Mouse (Mus musculus) E14TG2a.4 (cell line): ENCODE data around the gene Odc1.
"Not testable (repeated sequence)": the region's sequence is repeated elsewhere in the genome, so short reads cannot be mapped to it uniquely, and the experiment has no call there.

Experiments used
- H3K27me3 ChIP-seq: 2 replicates; pipeline ENCODE4 v1.6.1; 2014; ENCODE audit warnings: low read length, control low read depth; ENCODE audit not compliant: insufficient read depth
- H3K36me3 ChIP-seq: 2 replicates; pipeline ENCODE4 v1.6.1; 2014; ENCODE audit warnings: low read length, control low read depth; ENCODE audit not compliant: insufficient read depth
- H3K4me1 ChIP-seq: replicated peaks from 2 replicates; pipeline ENCODE4 v1.6.1; 2014; ENCODE audit warnings: low read depth, low read length, control low read depth
- H3K4me3 ChIP-seq: replicated peaks from 2 replicates; pipeline ENCODE4 v1.5.1; 2014; ENCODE audit warnings: mild to moderate bottlenecking, low read length
- H3K9me3 ChIP-seq: 2 replicates; pipeline ENCODE4 v1.6.1; 2014; ENCODE audit warnings: low read length, control low read depth
- CTCF ChIP-seq: conservative IDR thresholded peaks from 2 replicates; pipeline ENCODE4 v1.5.1; 2014; ENCODE audit warnings: low read length
- NANOG ChIP-seq: IDR thresholded peaks from 2 replicates; pipeline ENCODE4 v1.6.1; 2014; ENCODE audit warnings: borderline replicate concordance, low read length, mixed read lengths
- POU5F1 ChIP-seq: IDR thresholded peaks from 2 replicates; pipeline ENCODE4 v1.6.1; 2014; ENCODE audit warnings: low read length, borderline replicate concordance

Gene Odc1

GRCm38 (mm10) chr12:17540040-17540552, 4.5 kb upstream of the Odc1 start:
- peaks cover 22% of the 10 kb centered on the region for H3K4me1 ChIP-seq
- no peak for TF ChIP-seq POU5F1
- TF ChIP-seq NANOG: no peak
- TF ChIP-seq CTCF: no peak
- no peak overlapping the region for H3K4me3 ChIP-seq
- H3K9me3 ChIP-seq: no peaks in the 10 kb centered on the region
- no peaks in the 10 kb centered on the region for H3K36me3 ChIP-seq
- H3K27me3 ChIP-seq: peaks cover 7% of the 10 kb centered on the region; the same call in 1 of the 2 replicates

- TF ChIP-seq NANOG: no peak
- Histone ChIP-seq H3K4me3 (peak overlapping the region; percentile 93), H3K9me3 (peaks cover 46% of the 10 kb centered on the region), H3K4me1 (peaks cover 23% of the 10 kb centered on the region), H3K27me3 (0 out of 2 replicates have a peak, but pooled peaks cover 4% of the 10 kb centered on the region), H3K36me3 (peaks cover 44% of the 10 kb centered on the region)
Observed at GRCm38 (mm10) chr12:17545107-17545571, 545 bp downstream of the Odc1 start.

DNA sequence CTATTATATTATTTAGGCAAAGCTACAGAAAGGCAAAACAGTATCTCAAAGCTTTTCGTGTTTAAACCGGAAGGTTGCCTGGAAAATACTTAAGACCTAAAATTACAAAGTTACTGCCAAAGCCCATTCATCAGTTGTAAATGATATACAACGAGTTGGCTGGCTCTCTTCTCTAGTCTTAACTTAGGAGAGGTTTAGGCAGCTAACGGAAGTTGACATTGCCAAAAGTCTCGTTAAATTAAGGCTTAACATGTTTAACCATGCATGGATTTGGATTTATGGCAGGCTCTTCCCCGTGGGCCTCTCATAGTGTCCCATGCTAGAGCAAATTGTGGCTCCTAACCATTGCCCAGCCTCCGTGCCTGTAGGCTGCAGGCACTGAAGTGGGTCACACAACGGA, 1.3 kb downstream of the Odc1 start:
- H3K36me3 ChIP-seq: peaks cover 48% of the 10 kb centered on the region
- H3K27me3 ChIP-seq: 0 out of 2 replicates have a peak, but pooled peaks cover 4% of the 10 kb centered on the region
- no peak for TF ChIP-seq NANOG
- TF ChIP-seq POU5F1: no peak
- no peak for TF ChIP-seq CTCF
- peak overlapping the region; percentile 93 for H3K4me3 ChIP-seq
- H3K4me1 ChIP-seq: peaks cover 19% of the 10 kb centered on the region
- peaks cover 46% of the 10 kb centered on the region for H3K9me3 ChIP-seq

DNA sequence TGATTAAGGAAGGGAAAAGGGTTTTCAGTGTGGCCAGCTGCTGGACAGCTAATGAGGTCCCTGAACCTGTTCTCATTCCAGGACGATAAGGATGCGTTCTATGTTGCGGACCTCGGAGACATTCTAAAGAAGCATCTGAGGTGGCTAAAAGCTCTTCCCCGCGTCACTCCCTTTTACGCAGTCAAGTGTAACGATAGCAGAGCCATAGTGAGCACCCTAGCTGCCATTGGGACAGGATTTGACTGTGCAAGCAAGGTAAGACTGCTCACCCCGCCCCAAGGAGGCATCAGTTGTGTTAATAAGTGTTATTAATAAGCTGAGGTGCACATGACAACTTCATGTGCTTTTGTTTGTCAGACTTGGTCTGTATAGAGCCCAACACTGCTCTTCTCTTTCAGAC, 3.0 kb downstream of the Odc1 start:
- peaks cover 46% of the 10 kb centered on the region for H3K9me3 ChIP-seq
- H3K36me3 ChIP-seq: peaks cover 62% of the 10 kb centered on the region
- H3K4me3 ChIP-seq: peak overlapping the region; percentile 93
- peaks cover 31% of the 10 kb centered on the region for H3K4me1 ChIP-seq
- not testable (repeated sequence) for H3K27me3 ChIP-seq

- no peak overlapping the region for H3K4me3 ChIP-seq
- peaks cover 35% of the 10 kb centered on the region for H3K4me1 ChIP-seq
- peaks cover 46% of the 10 kb centered on the region for H3K9me3 ChIP-seq
- H3K27me3 ChIP-seq: no peaks in the 10 kb centered on the region
- no peak for TF ChIP-seq POU5F1
- no peak for TF ChIP-seq NANOG
- no peak for TF ChIP-seq CTCF
- peaks cover 62% of the 10 kb centered on the region for H3K36me3 ChIP-seq
Observed at GRCm38 (mm10) chr12:17548505-17548904, 3.9 kb downstream of the Odc1 start.

- Histone ChIP-seq H3K36me3 (peaks cover 62% of the 10 kb centered on the region), H3K4me1 (peaks cover 36% of the 10 kb centered on the region), H3K9me3 (peaks cover 46% of the 10 kb centered on the region)
- not testable (repeated sequence) for H3K4me3 ChIP-seq, H3K27me3 ChIP-seq
Observed at GRCm38 (mm10) chr12:17549421-17549820, 4.8 kb downstream of the Odc1 start.

DNA sequence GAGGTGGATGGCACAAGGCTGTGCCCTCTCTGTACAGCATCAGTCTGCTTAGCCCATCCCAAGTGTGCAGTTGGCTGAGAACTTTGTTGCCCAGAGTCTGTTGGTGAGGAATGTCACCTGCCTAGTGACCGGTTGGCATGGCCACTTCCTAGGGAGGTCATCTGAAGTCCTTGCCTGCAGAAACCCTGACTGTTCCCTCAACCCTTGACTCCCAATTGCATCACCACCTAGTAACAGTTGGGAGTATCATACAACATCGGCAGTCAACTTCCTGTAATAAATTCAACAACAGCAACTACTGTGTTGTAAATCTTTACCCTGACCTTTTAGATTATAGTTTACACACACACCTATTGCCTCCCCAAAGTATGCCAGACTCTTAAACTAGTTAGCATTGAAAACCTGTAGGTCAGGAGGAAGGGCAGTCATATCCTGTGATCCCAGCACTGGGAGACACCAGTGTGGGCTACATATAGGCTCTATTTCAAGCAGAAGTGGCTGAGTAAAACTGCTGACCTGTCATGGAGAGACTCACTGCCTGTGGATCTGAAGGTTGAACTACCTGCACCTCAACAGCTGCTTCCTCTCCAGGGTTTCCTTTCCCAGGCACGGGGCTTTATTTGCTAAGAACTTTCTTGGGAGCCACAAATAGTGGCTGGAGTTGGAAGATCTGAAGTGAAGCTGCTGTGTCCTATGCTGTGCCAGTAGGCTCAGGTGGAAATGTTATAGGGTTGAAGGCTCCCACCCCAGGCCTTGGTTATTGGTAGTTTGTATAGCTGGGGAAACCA, 6.8 kb downstream of the Odc1 start:
- H3K36me3 ChIP-seq: peaks cover 56% of the 10 kb centered on the region
- no peak for TF ChIP-seq CTCF
- TF ChIP-seq POU5F1: no peak
- no peak for TF ChIP-seq NANOG
- H3K9me3 ChIP-seq: peaks cover 34% of the 10 kb centered on the region
- H3K4me1 ChIP-seq: peaks cover 40% of the 10 kb centered on the region
- no peaks in the 10 kb centered on the region for H3K27me3 ChIP-seq
- H3K4me3 ChIP-seq: no peak overlapping the region

DNA sequence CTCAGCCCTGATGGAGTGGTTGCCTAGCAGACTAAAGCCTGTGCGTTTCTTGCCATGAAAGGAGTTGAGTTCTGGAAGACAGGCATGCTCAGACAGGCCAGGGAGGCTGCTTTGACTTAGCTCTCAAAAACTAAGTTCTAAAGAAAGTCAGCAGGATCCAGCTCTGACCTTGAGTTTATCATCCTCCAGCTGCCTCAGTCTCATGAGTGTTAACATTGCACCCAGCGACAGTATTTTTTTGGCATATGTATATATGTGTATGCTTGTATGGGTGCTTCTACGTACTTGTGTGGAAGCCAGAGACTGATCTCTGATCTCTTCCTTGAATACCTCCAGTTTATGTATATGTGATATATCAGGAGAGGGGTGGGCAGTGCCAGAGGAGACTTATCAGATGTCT, 7.8 kb downstream of the Odc1 start:
- Histone ChIP-seq H3K27me3 (no peaks in the 10 kb centered on the region), H3K9me3 (peaks cover 23% of the 10 kb centered on the region), H3K4me3 (no peak overlapping the region), H3K36me3 (peaks cover 46% of the 10 kb centered on the region), H3K4me1 (peaks cover 37% of the 10 kb centered on the region)
- TF ChIP-seq NANOG (no peak), POU5F1 (no peak), CTCF (no peak)

GRCm38 (mm10) chr12:17552949-17553348, 8.4 kb downstream of the Odc1 start:
- H3K4me3 ChIP-seq: no peak overlapping the region
- H3K9me3 ChIP-seq: peaks cover 18% of the 10 kb centered on the region
- peaks cover 42% of the 10 kb centered on the region for H3K4me1 ChIP-seq
- TF ChIP-seq NANOG: no peak
- no peak for TF ChIP-seq CTCF
- no peak for TF ChIP-seq POU5F1
- H3K27me3 ChIP-seq: no peaks in the 10 kb centered on the region
- peaks cover 41% of the 10 kb centered on the region for H3K36me3 ChIP-seq
